Mouse (Mus musculus) right cerebral cortex, postnatal 10 days (tissue): ENCODE results near the gene Fam89a.

ENCODE experiments used
- DNase-seq, 2 experiments: peaks; one replicate each; pipeline ENCODE4 v3.0.0; 2021; ENCODE audit warnings: low spot score in 2 of 2

Fam89a gene

GRCm38 (mm10) chr8:124751709-124752173 is at the start of gene Fam89a:
Gene Fam89a, minus strand, starts transcription at chr8:124751832.
- peak in 1 of 2 experiments; percentile 34 for DNase-seq

- DNase-seq, result no peak
Measured at GRCm38 (mm10) chr8:124800542-124800941, 48.9 kb upstream of the Fam89a start.

GRCm38 (mm10) chr8:124795781-124796488 is 44.3 kb upstream of the Fam89a start:
- DNase-seq, result no peak

- peak; percentile 88 to 89 for DNase-seq
Measured at GRCm38 (mm10) chr8:124794486-124794780, 42.8 kb upstream of the Fam89a start.

- peak; percentile 59 to 66 for DNase-seq
Measured at GRCm38 (mm10) chr8:124793661-124794485, 42.2 kb upstream of the Fam89a start.

- DNase-seq, result peak; percentile 86 to 89
Measured at GRCm38 (mm10) chr8:124793172-124793651, 41.6 kb upstream of the Fam89a start.

GRCm38 (mm10) chr8:124792708-124793107 is 41.1 kb upstream of the Fam89a start, which contains the start of gene Trim67:
Gene Trim67, plus strand, starts transcription at chr8:124793092.
- peak; percentile 92 to 93 for DNase-seq

GRCm38 (mm10) chr8:124792186-124792585 is 40.6 kb upstream of the Fam89a start:
- peak; percentile 79 to 83 for DNase-seq

GRCm38 (mm10) chr8:124791751-124792150 is 40.1 kb upstream of the Fam89a start:
- no peak for DNase-seq

- no peak for DNase-seq
Measured at GRCm38 (mm10) chr8:124790676-124791075, 39.0 kb upstream of the Fam89a start.

- DNase-seq, result peak; percentile 73 to 85
Measured at GRCm38 (mm10) chr8:124784613-124785012, 33.0 kb upstream of the Fam89a start.

- no peak for DNase-seq
Measured at GRCm38 (mm10) chr8:124783228-124783627, 31.6 kb upstream of the Fam89a start.

GRCm38 (mm10) chr8:124782431-124782830 is 30.8 kb upstream of the Fam89a start:
- no peak for DNase-seq

GRCm38 (mm10) chr8:124780236-124780635 is 28.6 kb upstream of the Fam89a start:
- peak; percentile 46 to 68 for DNase-seq

GRCm38 (mm10) chr8:124775695-124776094 is 24.1 kb upstream of the Fam89a start:
- DNase-seq, result peak; percentile 79 to 84

GRCm38 (mm10) chr8:124772389-124772788 is 20.8 kb upstream of the Fam89a start:
- peak; percentile 74 to 80 for DNase-seq

- DNase-seq, result no peak
Measured at GRCm38 (mm10) chr8:124763061-124763460, 11.4 kb upstream of the Fam89a start.

- DNase-seq, result peak in 1 of 2 experiments; percentile 58
Measured at GRCm38 (mm10) chr8:124758544-124758943, 6.9 kb upstream of the Fam89a start.

- DNase-seq, result no peak
Measured at GRCm38 (mm10) chr8:124756601-124757000, 5.0 kb upstream of the Fam89a start.

GRCm38 (mm10) chr8:124756153-124756552 is 4.5 kb upstream of the Fam89a start:
- DNase-seq, result no peak

GRCm38 (mm10) chr8:124755481-124755880 is 3.8 kb upstream of the Fam89a start:
- DNase-seq, result no peak

- DNase-seq, result no peak
Measured at GRCm38 (mm10) chr8:124754792-124755190, 3.2 kb upstream of the Fam89a start.
